Mouse (Mus musculus) adrenal gland, postnatal 4 days (tissue): ENCODE measurements at regions not wholly inside any gene's neighbourhood (a gene's known extent, or its start where the extent isn't known, plus 50 kb on each side); places are given as distances from the start of the nearest gene placed in this dataset.

Experiments used
- DNase-seq, 2 experiments: peaks; one replicate each; pipeline ENCODE4 v3.0.0; 2021 to 2022; ENCODE audit warnings: low spot score in 2 of 2, mixed read lengths in 2 of 2

GRCm38 (mm10) chr13:30085446-30085845 lies 50.8 kb upstream of the Mboat1 start:
- no peak for DNase-seq

GRCm38 (mm10) chr13:30085005-30085404 lies 51.3 kb upstream of the Mboat1 start:
- peak; percentile 55 to 71 for DNase-seq

- no peak for DNase-seq
These were observed 51.9 kb upstream of the Mboat1 start for GRCm38 (mm10) chr13:30084386-30084785.

- no peak for DNase-seq
These were observed 52.3 kb upstream of the Mboat1 start for GRCm38 (mm10) chr13:30083949-30084348.

- no peak for DNase-seq
These were observed 53.5 kb upstream of the Mboat1 start for GRCm38 (mm10) chr13:30082761-30083160.

- no peak for DNase-seq
These were observed 55.4 kb upstream of the Mboat1 start for GRCm38 (mm10) chr13:30080705-30081474.

GRCm38 (mm10) chr13:30074517-30075064 lies 61.7 kb upstream of the Mboat1 start:
- no peak for DNase-seq

GRCm38 (mm10) chr13:30074069-30074468 lies 62.2 kb upstream of the Mboat1 start:
- no peak for DNase-seq

GRCm38 (mm10) chr13:30069397-30069796 lies 66.9 kb upstream of the Mboat1 start:
- no peak for DNase-seq

GRCm38 (mm10) chr13:30067581-30068375 lies 68.5 kb upstream of the Mboat1 start:
- DNase-seq, result no peak

- DNase-seq, result no peak
These were observed 70.8 kb upstream of the Mboat1 start for GRCm38 (mm10) chr13:30065520-30065919.

- DNase-seq, result no peak
These were observed 72.5 kb upstream of the Mboat1 start for GRCm38 (mm10) chr13:30063741-30064140.

GRCm38 (mm10) chr13:30062285-30062684 lies 74.0 kb upstream of the Mboat1 start:
- DNase-seq, result no peak

- no peak for DNase-seq
These were observed 69.3 kb upstream of the E2f3 start for GRCm38 (mm10) chr13:30055141-30055645.

GRCm38 (mm10) chr13:30051891-30052550 lies 66.2 kb upstream of the E2f3 start:
- DNase-seq, result no peak

- no peak for DNase-seq
These were observed 65.1 kb upstream of the E2f3 start for GRCm38 (mm10) chr13:30050745-30051508.

GRCm38 (mm10) chr13:30048260-30048859 lies 62.5 kb upstream of the E2f3 start:
- no peak for DNase-seq

- no peak for DNase-seq
These were observed 60.8 kb upstream of the E2f3 start for GRCm38 (mm10) chr13:30046504-30047169.

- DNase-seq, result no peak
These were observed 60.2 kb upstream of the E2f3 start for GRCm38 (mm10) chr13:30046061-30046460.

- DNase-seq, result no peak
These were observed 59.4 kb upstream of the E2f3 start for GRCm38 (mm10) chr13:30045225-30045624.
